Mouse (Mus musculus): ENCODE measurements around the gene St5. TPM values are rescaled to one million over a fixed set of nuclear protein-coding genes. Genes with fewer than 3 reads are reported as not detected.

The St5 gene
- polyA plus RNA-seq, 1 experiment: 35.3 TPM

DNA sequence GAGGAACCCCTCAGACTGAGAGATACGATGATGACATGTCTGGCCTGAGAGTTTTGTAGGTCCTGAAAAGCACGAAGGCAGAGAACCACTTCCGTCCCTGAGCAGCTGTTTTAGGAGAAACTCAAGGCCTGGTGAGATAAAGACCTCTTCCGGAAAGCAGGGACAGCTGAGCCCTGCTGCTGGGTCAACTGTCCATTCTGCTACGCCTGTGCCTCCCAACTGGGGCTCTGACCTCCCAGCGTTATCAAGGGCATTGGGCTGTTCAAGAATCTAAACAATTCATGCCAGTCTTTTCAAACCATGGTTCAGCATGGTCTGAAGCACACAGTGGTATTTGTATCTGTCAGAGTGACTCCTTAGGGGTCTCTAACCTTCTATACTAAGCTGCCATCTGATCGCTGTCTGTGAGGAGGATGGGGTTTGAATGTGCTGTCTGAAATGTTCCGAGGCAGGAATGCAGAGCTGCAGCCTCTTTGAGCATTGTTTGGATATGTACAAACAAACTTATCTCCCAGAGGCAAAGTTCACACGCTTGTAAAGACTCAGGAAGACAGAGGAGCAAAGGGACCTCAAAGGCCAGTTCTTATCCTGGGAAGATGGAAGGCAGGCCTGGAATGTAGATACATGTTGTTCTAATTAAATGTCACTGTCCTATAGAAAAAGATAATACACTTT is 74.3 kb downstream of the St5 start:
- Histone ChIP-seq H3K36me3 (ENCODE audit: control insufficient read depth, insufficient read depth, low read length) (no peaks in the 10 kb centered on the region), H3K4me3 (ENCODE audit: control insufficient read depth, low read depth, low read length) (no peak overlapping the region), H3K27ac (ENCODE audit: control insufficient read depth, insufficient read depth, low read depth, low read length) (peak overlapping the region; percentile 60), H3K27me3 (ENCODE audit: control insufficient read depth, insufficient read depth, low read length) (no peaks in the 10 kb centered on the region), H3K4me1 (ENCODE audit: control insufficient read depth, insufficient read depth, low read length) (no peaks in the 10 kb centered on the region)
- no peak for TF ChIP-seq CTCF (IDR thresholded peaks at IDR 0.05; ENCODE audit: control insufficient read depth, insufficient read depth, insufficient replicate concordance, low read depth, low read length)
- TF ChIP-seq POLR2A (IDR thresholded peaks at IDR 0.05; ENCODE audit: control insufficient read depth, low read depth, low read length): no peak

DNA sequence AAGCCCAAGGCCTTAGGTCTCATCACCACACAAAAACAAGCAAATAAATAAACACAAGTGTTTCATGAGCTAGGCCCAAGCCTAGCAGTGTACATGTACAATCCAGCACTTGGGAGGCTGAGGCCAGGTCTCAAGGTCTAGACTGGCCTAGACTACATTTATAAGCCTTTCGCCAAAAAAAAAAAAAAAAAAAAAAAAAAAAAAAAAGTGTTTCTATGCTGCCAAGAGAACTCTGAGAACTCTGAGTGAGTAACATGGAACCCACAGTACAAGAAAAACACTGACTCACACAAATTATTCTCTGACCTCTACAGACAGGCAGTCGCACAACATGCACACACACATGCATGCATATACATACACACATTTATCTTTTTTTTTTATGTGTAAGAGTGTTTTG is 75.6 kb downstream of the St5 start:
- H3K27ac ChIP-seq (ENCODE audit: control insufficient read depth, insufficient read depth, low read depth, low read length): peak overlapping the region; percentile 49; the same call in 1 of the 2 replicates
- H3K36me3 ChIP-seq (ENCODE audit: control insufficient read depth, insufficient read depth, low read length): no peaks in the 10 kb centered on the region
- TF ChIP-seq CTCF (IDR thresholded peaks at IDR 0.05; ENCODE audit: control insufficient read depth, insufficient read depth, insufficient replicate concordance, low read depth, low read length) (no peak), POLR2A (IDR thresholded peaks at IDR 0.05; ENCODE audit: control insufficient read depth, low read depth, low read length) (no peak)
- no peaks in the 10 kb centered on the region for H3K4me1 ChIP-seq (ENCODE audit: control insufficient read depth, insufficient read depth, low read length)
- H3K27me3 ChIP-seq (ENCODE audit: control insufficient read depth, insufficient read depth, low read length): no peaks in the 10 kb centered on the region
- H3K4me3 ChIP-seq (ENCODE audit: control insufficient read depth, low read depth, low read length): no peak overlapping the region

DNA sequence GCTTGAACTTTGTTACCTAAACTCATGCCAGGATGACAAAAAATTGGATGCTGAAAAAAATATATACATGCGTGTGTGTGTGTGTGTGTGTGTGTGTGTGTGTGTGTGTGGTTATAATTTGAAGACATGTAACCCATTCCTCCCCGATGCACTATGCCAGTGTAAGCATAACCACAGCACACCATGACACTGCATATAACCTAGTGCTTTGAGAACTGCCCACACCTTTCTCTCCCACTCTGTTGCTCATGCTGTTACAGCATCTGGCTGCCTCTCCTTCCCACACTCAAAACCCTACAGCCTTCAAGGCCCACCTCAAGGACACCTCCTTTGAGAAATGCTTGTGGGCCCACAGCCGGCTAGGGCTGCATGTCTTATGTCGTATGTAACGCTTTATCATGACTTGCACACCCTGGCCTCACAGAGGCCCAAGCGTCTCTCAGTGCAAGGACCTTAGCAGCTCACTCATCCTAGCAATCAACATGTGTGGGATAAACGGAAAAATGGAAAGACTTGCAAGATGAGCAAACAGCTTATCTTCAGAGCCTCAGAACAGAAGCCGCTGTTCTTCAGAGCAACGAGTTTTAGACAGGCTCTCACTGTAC is 81.1 kb downstream of the St5 start:
- Histone ChIP-seq H3K4me3 (ENCODE audit: control insufficient read depth, low read depth, low read length) (no peak overlapping the region), H3K27ac (ENCODE audit: control insufficient read depth, insufficient read depth, low read depth, low read length) (peak overlapping the region; percentile 16), H3K36me3 (ENCODE audit: control insufficient read depth, insufficient read depth, low read length) (no peaks in the 10 kb centered on the region), H3K4me1 (ENCODE audit: control insufficient read depth, insufficient read depth, low read length) (no peaks in the 10 kb centered on the region), H3K27me3 (ENCODE audit: control insufficient read depth, insufficient read depth, low read length) (no peaks in the 10 kb centered on the region)
- TF ChIP-seq POLR2A (IDR thresholded peaks at IDR 0.05; ENCODE audit: control insufficient read depth, low read depth, low read length): no peak
- TF ChIP-seq CTCF (IDR thresholded peaks at IDR 0.05; ENCODE audit: control insufficient read depth, insufficient read depth, insufficient replicate concordance, low read depth, low read length): no peak

DNA sequence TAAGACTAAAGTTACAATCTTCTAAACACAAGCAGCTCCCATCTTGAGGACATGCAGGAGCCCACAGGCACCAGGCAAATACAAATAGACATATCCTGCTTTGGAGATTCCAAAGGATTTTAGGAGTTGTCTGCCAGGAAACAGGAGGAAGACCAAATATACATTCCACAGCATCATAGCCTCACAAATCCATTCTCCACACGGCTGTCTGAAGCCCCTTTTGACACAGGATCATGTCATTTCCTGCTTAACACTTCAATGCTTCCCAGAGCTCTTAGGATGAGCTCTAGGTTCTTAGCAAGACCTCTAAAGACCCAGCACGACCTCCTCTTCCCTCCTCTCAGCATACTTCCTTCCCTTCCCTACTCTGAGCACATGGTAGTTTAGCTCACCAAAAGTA is 82.4 kb downstream of the St5 start:
- no peak overlapping the region for H3K27ac ChIP-seq (ENCODE audit: control insufficient read depth, insufficient read depth, low read depth, low read length)
- H3K4me1 ChIP-seq (ENCODE audit: control insufficient read depth, insufficient read depth, low read length): peaks cover 9% of the 10 kb centered on the region
- TF ChIP-seq POLR2A (IDR thresholded peaks at IDR 0.05; ENCODE audit: control insufficient read depth, low read depth, low read length) (no peak), CTCF (IDR thresholded peaks at IDR 0.05; ENCODE audit: control insufficient read depth, insufficient read depth, insufficient replicate concordance, low read depth, low read length) (no peak)

DNA sequence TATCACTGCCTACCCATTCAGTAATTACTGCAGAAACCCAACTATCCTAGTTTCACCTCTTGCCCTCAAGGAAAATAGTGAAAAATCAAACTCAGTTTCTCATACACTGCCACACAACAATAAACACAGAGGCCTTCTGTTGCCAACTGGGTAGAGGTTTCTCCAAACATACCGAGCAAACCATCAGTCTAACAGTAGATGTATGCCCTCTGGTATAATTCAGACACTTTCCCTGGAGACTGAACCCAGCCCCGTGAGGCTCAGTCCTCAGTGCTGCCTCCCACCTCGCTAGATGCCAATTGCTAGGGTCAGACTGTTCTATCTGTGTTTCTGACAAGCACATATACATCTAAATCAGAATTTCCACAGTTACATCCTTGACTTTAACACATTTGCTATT is 83.1 kb downstream of the St5 start:
- peaks cover 9% of the 10 kb centered on the region for H3K4me1 ChIP-seq (ENCODE audit: control insufficient read depth, insufficient read depth, low read length)
- no peak overlapping the region for H3K4me3 ChIP-seq (ENCODE audit: control insufficient read depth, low read depth, low read length)
- no peak overlapping the region for H3K27ac ChIP-seq (ENCODE audit: control insufficient read depth, insufficient read depth, low read depth, low read length)
- no peaks in the 10 kb centered on the region for H3K27me3 ChIP-seq (ENCODE audit: control insufficient read depth, insufficient read depth, low read length)
- TF ChIP-seq CTCF (IDR thresholded peaks at IDR 0.05; ENCODE audit: control insufficient read depth, insufficient read depth, insufficient replicate concordance, low read depth, low read length) (no peak), POLR2A (IDR thresholded peaks at IDR 0.05; ENCODE audit: control insufficient read depth, low read depth, low read length) (no peak)
- H3K36me3 ChIP-seq (ENCODE audit: control insufficient read depth, insufficient read depth, low read length): no peaks in the 10 kb centered on the region

More for the DNA sequence above, 82.4 kb downstream of the St5 start:
- Histone ChIP-seq H3K27me3 (ENCODE audit: control insufficient read depth, insufficient read depth, low read length) (no peaks in the 10 kb centered on the region), H3K4me3 (ENCODE audit: control insufficient read depth, low read depth, low read length) (no peak overlapping the region), H3K36me3 (ENCODE audit: control insufficient read depth, insufficient read depth, low read length) (no peaks in the 10 kb centered on the region)

DNA sequence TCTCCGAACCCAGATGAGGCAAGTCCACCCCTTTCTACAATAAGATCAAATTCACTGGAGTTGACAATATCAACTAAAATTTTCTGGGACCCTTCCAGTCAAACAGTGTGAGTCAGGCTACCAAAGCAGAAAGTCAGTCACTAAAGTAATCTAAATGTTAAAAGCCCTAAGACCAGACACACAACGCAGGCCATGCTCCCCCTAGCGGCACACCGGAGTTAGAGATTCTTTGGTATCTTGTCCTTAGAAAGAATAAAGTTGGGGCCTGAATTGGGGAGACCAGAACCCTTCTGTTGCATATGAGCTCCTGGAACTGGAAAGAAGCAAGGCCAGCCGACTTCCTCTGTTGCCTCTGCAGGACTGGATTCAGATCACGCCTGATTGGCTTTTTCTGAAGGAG is 84.7 kb downstream of the St5 start:
- TF ChIP-seq POLR2A (IDR thresholded peaks at IDR 0.05; ENCODE audit: control insufficient read depth, low read depth, low read length): no peak
- peak; percentile 39; the same call in 1 of the 2 replicates for TF ChIP-seq CTCF (IDR thresholded peaks at IDR 0.05; ENCODE audit: control insufficient read depth, insufficient read depth, insufficient replicate concordance, low read depth, low read length)
- peaks cover 12% of the 10 kb centered on the region for H3K4me1 ChIP-seq (ENCODE audit: control insufficient read depth, insufficient read depth, low read length)

DNA sequence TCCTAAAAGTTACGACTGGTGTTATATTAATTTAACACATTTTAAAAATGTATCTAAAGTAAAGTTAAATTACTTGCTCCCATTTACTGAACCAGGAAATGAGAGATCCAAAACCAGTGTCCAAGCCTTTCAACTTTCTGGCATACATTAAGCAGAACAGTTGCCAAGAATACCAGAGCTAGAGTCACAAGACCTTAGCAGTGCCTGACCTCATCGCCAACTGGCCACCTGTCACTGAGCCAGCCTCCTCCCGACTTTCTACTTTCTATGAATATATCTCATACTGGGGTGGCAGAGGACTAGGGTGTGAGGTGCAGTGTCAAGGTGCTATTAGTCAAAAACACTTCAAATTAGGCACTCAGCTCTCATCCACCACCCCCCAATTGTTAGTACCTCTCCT is 85.6 kb downstream of the St5 start:
- Histone ChIP-seq H3K4me3 (ENCODE audit: control insufficient read depth, low read depth, low read length) (no peak overlapping the region), H3K36me3 (ENCODE audit: control insufficient read depth, insufficient read depth, low read length) (no peaks in the 10 kb centered on the region), H3K4me1 (ENCODE audit: control insufficient read depth, insufficient read depth, low read length) (peaks cover 12% of the 10 kb centered on the region), H3K27me3 (ENCODE audit: control insufficient read depth, insufficient read depth, low read length) (no peaks in the 10 kb centered on the region), H3K27ac (ENCODE audit: control insufficient read depth, insufficient read depth, low read depth, low read length) (no peak overlapping the region)
- TF ChIP-seq POLR2A (IDR thresholded peaks at IDR 0.05; ENCODE audit: control insufficient read depth, low read depth, low read length): no peak
- no peak for TF ChIP-seq CTCF (IDR thresholded peaks at IDR 0.05; ENCODE audit: control insufficient read depth, insufficient read depth, insufficient replicate concordance, low read depth, low read length)

More for the DNA sequence above, 84.7 kb downstream of the St5 start:
- H3K27me3 ChIP-seq (ENCODE audit: control insufficient read depth, insufficient read depth, low read length): no peaks in the 10 kb centered on the region
- H3K4me3 ChIP-seq (ENCODE audit: control insufficient read depth, low read depth, low read length): no peak overlapping the region
- no peaks in the 10 kb centered on the region for H3K36me3 ChIP-seq (ENCODE audit: control insufficient read depth, insufficient read depth, low read length)
- no peak overlapping the region for H3K27ac ChIP-seq (ENCODE audit: control insufficient read depth, insufficient read depth, low read depth, low read length)
